Mouse (Mus musculus) limb, embryonic 14.5 days (tissue): Measurements from ENCODE around the gene Il13. TPM values are rescaled to one million over a fixed set of nuclear protein-coding genes. Genes with fewer than 3 reads are reported as not detected.

Experiments
- ATAC-seq: fragments of 200-750 bp; cut with Nextera tagmentation; 2 replicates; pipeline ENCODE4 v1.8.0; 2017; ENCODE audit warnings: low read depth, moderate number of reproducible peaks, moderate TSS enrichment; ENCODE audit not compliant: low FRiP score
- DNase-seq: peaks from one replicate; pipeline ENCODE4 v3.0.0-alpha.2; 2015; ENCODE audit warnings: low spot score
- H3K27ac ChIP-seq: fragments of 300-500 bp; sonication (generic); replicated peaks from 2 replicates; pipeline ENCODE4 v1.5.1; 2014; ENCODE audit warnings: low read depth, mild to moderate bottlenecking, low read length, moderate library complexity, mixed read lengths
- H3K27me3 ChIP-seq: fragments of 300-500 bp; sonication (generic); 2 replicates; pipeline ENCODE4 v1.6.1; 2014; ENCODE audit warnings: low read length, mixed read lengths; ENCODE audit not compliant: control insufficient read depth, insufficient read depth
- H3K36me3 ChIP-seq: fragments of 300-500 bp; sonication (generic); 2 replicates; pipeline ENCODE4 v1.6.1; 2014; ENCODE audit warnings: mild to moderate bottlenecking, low read length, moderate library complexity, mixed read lengths; ENCODE audit not compliant: control insufficient read depth, insufficient read depth
- H3K4me1 ChIP-seq: fragments of 300-500 bp; sonication (generic); 2 replicates; pipeline ENCODE4 v1.6.1; 2014; ENCODE audit warnings: antibody characterized with exemption, low read length, mixed read lengths; ENCODE audit not compliant: control insufficient read depth, insufficient read depth
- H3K4me2 ChIP-seq: fragments of 300-500 bp; sonication (generic); replicated peaks from 2 replicates; pipeline ENCODE4 v1.6.1; 2014; ENCODE audit warnings: low read depth, mild to moderate bottlenecking, low read length, moderate library complexity; ENCODE audit not compliant: severe bottlenecking
- H3K4me3 ChIP-seq: fragments of 300-500 bp; sonication (generic); replicated peaks from 2 replicates; pipeline ENCODE4 v1.5.1; 2014; ENCODE audit warnings: low read length
- H3K9ac ChIP-seq: fragments of 300-500 bp; sonication (generic); 2 replicates; pipeline ENCODE4 v1.6.1; 2014; ENCODE audit warnings: mild to moderate bottlenecking, low read depth, low read length, moderate library complexity; ENCODE audit not compliant: severe bottlenecking
- H3K9me3 ChIP-seq: fragments of 300-500 bp; sonication (generic); 2 replicates; pipeline ENCODE4 v1.6.1; 2016; ENCODE audit warnings: low read length; ENCODE audit not compliant: control insufficient read depth
- POLR2A ChIP-seq: fragments of 200-500 bp; IDR thresholded peaks from 2 replicates; pipeline ENCODE4 v1.8.0; 2012; ENCODE audit warnings: inconsistent platforms, mild to moderate bottlenecking, moderate library complexity, borderline replicate concordance; ENCODE audit not compliant: insufficient read depth, insufficient read length; ENCODE audit errors: extremely low read depth
- WGBS: fragments of 180-500 bp; shearing (Covaris S2); extraction: QIAGEN DNeasy Blood & Tissue Kit; methylation state at CpG from one replicate; pipeline ENCODE4 v1.1.7; 2014; 5-methylcytosine and 5-hydroxymethylcytosine counted together
- polyA plus RNA-seq, 2 experiments: library from polyadenylated mRNA; depleted of rRNA in 1 of 2; stranded (reverse) in 1 of 2; unstranded in 1 of 2; fragments of >200 nt; fragmentation: Nextera tagmentation in 1 of 2; extraction: Ambion mirVana in 1 of 2; gene quantifications; 2 replicates each; pipeline versions ENCODE4 v1.2.1 to v1.2.3; 2012 to 2014

Il13 gene
- polyA plus RNA-seq, 2 experiments = 0.19 TPM; not detected in 1

DNA sequence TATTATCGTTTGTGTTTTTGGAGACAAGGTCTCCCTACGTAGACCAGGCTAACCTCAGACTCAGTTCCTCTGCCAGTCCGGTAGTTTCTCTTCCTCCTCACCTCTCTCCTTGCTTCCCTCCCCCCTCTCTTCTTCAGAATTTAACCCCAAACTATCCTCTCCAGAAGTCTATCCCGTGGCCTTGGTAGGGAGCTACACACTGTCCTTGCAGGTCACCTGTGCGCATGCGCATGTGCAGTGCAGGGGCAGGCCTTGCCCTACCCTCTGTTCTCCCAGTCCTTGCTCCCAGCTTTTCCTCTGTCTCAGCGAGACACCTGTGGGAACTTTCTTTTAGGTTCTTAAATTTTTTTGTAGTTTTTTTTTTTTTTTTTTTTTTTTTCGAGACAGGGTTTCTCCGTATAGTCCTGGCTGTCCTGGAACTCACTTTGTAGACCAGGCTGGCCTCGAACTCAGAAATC, 3.3 kb upstream of the Il13 start:
- Histone ChIP-seq H3K27ac (no peak overlapping the region), H3K9me3 (no peaks in the 10 kb centered on the region), H3K4me2 (no peak overlapping the region), H3K4me3 (no peak overlapping the region), H3K9ac (no peak overlapping the region), H3K4me1 (peaks cover 11% of the 10 kb centered on the region; the same call in 1 of the 2 replicates), H3K36me3 (no peaks in the 10 kb centered on the region), H3K27me3 (no peaks in the 10 kb centered on the region)
- TF ChIP-seq POLR2A = no peak
- no peak for DNase-seq
- 68% methylated on average over 10 of the region's 10 CpGs for WGBS
- ATAC-seq = no peak

DNA sequence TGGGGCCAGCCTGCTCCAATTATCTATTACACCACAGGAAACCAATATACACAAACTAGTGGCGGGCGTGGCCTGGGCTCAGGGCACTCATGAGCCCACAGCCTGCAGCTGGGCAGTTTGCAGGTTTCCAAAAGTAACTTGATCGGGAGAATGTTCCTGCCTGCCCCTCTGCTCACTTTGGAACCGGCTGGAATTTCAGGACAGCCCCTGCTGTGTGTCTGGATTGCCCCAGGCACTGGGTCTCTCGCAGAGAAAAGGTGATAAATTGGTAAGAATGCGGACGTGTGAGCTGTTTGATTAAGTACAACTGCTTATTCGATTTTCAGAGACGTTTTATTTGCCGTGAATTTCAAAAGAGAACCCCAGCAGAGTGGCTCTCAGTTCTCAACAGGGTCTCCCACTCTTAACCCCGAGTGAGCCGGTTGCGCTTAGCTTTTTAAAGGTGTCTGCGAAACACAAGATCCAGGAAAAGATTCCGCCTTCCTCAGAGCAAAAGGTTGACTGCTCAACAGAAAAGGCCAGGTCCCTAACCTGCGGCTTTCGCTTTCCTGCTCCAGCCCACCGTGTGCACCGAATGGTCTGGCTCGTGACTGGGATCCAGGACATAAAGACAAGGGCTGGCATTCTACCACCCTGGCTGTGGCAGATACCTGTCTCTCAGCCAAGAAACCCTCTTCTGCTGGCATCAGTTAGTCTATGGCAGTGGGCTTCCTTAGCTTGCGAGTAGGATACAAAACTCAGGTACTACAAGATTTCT, 2.7 kb upstream of the Il13 start:
- peak overlapping the region; percentile 20; the same call in 1 of the 2 replicates for H3K4me2 ChIP-seq
- H3K4me1 ChIP-seq = peaks cover 11% of the 10 kb centered on the region; the same call in 1 of the 2 replicates
- no peak for TF ChIP-seq POLR2A
- no peaks in the 10 kb centered on the region for H3K36me3 ChIP-seq
- 0 out of 2 replicates have a peak overlapping the region, but pooled peaks have one; percentile 12 for H3K9ac ChIP-seq
- no peak for DNase-seq
- no peaks in the 10 kb centered on the region for H3K27me3 ChIP-seq
- WGBS = 7% methylated on average over 21 of the region's 21 CpGs
- no peaks in the 10 kb centered on the region for H3K9me3 ChIP-seq
- no peak overlapping the region for H3K27ac ChIP-seq
- no peak for ATAC-seq
- no peak overlapping the region for H3K4me3 ChIP-seq

DNA sequence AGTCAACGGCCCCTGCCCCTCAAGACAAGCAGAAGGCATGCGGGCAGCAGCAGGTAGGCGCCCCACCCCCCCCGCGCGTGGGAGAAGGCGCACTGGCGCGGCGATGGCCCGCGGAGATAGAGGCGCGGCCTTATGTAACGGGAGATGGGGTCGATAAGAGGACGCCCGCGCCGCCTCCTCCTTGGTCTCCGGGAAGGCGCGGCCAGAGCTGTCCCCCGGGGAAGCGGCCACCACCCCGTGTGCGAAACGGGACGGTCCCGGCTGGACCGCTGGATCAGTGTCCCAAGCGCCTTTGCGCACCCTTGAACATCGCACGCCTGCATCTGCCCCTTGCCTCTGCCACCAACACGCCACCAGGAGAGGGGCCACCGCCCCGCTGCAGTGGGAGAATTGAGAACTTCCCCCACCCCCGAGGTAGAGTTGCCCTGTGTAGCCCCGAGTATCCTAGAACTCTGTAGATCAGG, 1.7 kb upstream of the Il13 start:
- Histone ChIP-seq H3K9me3 (no peaks in the 10 kb centered on the region), H3K9ac (peak overlapping the region; percentile 50), H3K27ac (no peak overlapping the region), H3K27me3 (no peaks in the 10 kb centered on the region), H3K4me3 (peak overlapping the region; percentile 35), H3K36me3 (no peaks in the 10 kb centered on the region), H3K4me2 (peak overlapping the region; percentile 79), H3K4me1 (peaks cover 11% of the 10 kb centered on the region; the same call in 1 of the 2 replicates)
- TF ChIP-seq POLR2A = no peak
- WGBS = 0% methylated on average over 12 of the region's 40 CpGs
- DNase-seq (peak; percentile 39), ATAC-seq (no peak)

DNA sequence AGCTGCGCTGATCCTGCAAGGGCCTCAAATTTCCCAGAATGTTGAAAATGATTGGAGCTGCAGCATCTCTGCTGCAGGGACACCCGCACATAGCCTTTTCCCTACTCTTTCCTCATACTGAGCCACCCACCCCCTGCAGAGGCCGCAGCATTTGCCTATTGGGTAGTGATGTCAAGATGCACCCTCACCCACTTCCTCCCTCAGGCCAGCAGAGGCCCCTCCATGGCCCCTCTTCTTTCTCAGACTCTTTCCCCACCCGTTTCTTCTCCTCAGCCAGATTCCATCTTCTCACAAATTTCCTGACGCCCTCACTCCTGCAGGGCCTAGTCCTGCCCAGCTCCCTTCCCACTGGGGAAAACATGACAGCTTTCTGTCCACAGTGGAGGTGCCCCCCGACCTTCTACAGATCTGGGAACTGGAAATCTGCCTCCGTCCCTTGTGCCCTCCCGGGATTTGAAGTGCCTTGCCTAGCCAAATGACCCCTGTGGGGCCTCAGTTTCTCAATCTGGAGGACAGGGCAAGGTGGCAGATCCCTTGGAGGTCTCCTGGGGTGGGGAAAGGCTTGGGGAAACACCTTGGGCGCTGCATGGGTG, 1.2 kb upstream of the Il13 start:
- ATAC-seq (no peak), DNase-seq (no peak)
- 44% methylated on average over 9 of the region's 9 CpGs for WGBS
- peak overlapping the region; percentile 50 for H3K9ac ChIP-seq
- no peak overlapping the region for H3K27ac ChIP-seq
- peaks cover 11% of the 10 kb centered on the region; the same call in 1 of the 2 replicates for H3K4me1 ChIP-seq
- H3K36me3 ChIP-seq = no peaks in the 10 kb centered on the region
- peak overlapping the region; percentile 79 for H3K4me2 ChIP-seq
- no peaks in the 10 kb centered on the region for H3K9me3 ChIP-seq
- peak overlapping the region; percentile 35 for H3K4me3 ChIP-seq
- TF ChIP-seq POLR2A = no peak
- no peaks in the 10 kb centered on the region for H3K27me3 ChIP-seq

DNA sequence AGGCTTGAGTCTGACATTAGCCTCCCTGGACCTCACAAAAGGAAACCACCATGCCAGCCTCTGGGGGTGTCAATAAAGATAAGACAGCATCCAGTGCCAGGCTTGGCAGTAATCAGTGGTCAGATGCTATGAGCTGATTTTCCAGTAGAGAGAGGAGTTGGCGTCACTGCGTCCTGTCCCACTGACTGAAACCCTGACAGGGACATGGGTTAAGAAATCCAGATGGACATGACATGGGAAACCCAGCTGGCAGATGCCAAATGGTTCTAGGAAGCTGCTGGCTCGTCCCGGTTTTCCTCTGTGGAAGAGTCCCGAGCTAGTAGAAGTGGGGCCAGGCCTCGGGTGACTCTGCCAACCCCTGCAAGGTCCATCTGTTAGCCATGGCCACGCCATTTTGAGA, 858 bp downstream of the Il13 start:
- Histone ChIP-seq H3K4me1 (peaks cover 11% of the 10 kb centered on the region; the same call in 1 of the 2 replicates), H3K27ac (no peak overlapping the region), H3K9me3 (no peaks in the 10 kb centered on the region), H3K9ac (no peak overlapping the region), H3K36me3 (no peaks in the 10 kb centered on the region), H3K4me2 (no peak overlapping the region), H3K4me3 (no peak overlapping the region), H3K27me3 (no peaks in the 10 kb centered on the region)
- ATAC-seq = no peak
- 90% methylated on average over 7 of the region's 7 CpGs for WGBS
- no peak for DNase-seq
- no peak for TF ChIP-seq POLR2A
